Mouse (Mus musculus): ENCODE data around the gene Gm2a.
"Not testable (repeated sequence)": the region's sequence is repeated elsewhere in the genome, so short reads cannot be mapped to it uniquely, and the experiment has no call there.

The Gm2a gene

DNA sequence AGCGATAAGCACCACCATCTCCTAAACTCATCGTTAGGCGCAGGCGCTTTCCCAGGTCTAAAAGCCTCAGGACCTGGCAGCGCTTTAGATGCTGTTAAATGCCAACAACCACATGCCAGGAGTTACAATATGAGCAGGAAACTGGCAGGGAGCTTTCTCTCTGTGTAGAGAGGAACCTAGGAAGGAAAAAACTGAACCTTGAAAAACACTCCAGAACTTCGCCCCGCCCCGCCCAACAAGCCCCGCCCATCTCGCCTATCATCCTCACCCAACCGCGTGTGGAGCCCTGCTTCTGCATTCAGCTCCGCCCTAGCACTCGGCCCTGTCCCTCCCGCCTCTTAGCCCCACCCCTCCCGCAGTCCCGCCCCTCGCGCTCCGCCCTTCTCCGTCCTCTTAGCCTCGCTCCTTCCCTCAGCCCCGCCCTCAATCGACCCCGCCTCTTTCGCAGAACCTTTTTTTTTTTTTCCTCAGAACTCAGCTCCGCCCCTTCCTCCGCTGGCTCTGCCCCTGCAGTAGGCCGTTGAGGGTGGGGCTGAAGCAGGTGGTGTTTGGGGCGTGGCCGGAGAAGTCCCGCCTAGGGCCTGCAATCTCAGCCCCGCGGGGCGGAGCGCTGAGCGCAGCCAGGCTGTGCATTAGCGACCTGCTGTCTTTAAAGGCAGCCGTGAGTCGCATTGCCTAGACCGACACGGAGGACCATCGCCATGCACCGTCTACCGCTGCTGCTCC lies at the start of gene Gm2a:
TSS of gene Gm2a (plus strand) at position 653 of the 726 bp plus-strand sequence.
- peak; percentile 95 to 97 for DNase-seq

DNA sequence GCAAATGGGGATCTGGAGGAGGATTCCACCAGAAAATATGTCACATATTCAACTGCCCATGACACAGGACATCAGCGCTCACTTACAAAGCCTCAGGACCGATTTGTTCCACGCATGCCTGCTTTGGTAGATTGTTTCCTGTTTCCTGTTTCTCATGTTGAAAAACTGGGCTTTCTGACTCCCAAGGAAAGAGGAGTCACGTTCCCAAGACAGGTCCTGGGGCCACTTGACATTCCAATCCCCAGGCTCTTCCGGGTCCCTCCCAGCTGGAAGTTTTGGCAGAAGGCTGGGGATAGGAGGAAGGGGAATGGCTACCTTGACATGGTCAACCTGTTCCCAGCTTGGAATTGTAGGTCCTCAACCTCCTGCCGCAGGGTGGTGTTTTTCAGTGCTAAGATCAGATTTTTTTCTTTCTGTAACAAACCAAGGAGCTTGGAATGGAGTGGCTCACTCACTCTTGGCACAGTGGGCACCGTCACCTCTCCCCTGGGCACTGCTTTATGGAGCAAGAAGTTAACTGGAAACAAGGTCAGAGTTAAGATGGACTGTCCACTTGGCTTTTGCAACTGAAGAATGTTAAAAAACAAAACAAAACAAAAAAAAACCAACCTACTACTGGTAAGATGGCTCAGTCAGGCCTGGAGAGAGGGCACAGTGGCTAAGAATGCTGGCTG lies 46.9 kb upstream of the Gm2a start:
- peak in 1 of 2 experiments; percentile 31 for DNase-seq

DNA sequence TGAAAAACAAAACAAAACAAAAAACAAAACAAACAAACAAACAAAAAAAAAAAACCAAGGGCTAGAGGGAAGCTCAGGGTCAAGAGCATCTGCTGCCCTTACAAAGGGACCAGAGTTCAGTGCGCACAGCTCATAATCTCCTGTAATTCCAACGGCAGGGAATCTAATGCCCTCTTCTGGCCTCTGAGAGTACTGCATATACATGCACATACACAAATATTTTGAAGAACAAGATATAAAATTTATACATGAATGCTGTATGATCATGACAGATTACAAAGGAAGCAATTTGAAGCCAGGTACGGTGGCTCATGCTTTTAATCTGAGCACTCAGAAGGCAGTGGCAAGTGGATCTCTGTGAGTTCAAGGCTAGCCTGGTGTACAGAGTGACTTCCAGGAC lies 40.4 kb upstream of the Gm2a start:
- DNase-seq: no peak

DNA sequence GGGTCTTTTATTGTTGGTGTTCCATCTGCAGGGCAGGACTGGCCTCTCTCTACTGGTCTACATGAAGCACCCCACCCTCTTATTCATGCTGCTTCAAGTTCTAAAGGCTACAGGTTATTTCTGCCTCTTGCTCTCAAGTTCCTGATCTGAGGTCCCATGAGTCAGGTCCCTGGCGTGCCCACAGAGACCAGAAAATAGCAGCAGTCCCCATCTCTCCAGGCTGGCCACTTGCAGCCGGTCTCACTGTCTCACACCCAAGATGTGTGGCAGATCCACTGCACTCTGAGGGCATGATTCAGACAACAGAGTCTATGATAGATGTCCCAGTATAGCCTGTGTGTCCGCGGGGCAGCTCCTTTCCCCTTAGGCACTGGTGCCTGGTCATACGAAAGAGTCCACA lies 37.1 kb upstream of the Gm2a start:
- no peak for DNase-seq

DNA sequence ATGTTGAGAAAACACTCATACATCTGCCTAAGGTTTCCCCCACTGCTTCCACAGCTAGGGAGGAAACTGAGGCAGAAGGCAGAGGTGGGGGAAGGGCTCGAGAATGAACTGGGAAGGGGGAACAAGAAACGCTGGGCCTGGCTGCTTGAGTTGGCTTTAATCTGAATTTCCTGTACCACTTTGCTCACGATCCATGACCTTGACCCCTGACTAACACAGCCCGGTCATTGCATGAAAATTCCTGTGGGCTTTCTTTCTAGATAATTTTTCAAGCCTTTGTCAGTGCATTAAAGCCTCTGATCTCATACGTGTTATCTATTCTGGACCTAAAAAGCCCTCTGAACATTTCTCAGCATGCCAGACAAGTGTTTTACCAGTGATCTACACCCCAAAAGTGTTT lies 35.1 kb upstream of the Gm2a start:
- DNase-seq: no peak

DNA sequence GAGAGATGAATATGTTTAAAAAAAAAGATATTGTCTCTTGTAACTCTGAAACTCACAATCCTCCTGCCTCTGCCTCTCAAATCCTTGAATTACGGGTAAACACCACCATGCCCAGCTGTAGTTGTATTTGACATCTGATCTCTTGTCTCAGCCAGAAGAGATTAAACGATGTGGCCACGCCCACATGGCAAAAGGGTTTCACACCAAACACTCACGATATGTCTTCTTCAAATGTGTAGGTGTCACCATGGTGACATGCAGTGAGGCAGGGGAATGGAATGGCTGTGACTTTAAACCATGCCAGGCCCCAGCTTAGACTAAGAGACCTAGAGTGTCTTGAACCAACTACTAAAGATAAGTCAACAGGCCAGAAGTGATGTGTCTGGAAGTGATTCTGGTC lies 31.0 kb upstream of the Gm2a start:
- no peak for DNase-seq

DNA sequence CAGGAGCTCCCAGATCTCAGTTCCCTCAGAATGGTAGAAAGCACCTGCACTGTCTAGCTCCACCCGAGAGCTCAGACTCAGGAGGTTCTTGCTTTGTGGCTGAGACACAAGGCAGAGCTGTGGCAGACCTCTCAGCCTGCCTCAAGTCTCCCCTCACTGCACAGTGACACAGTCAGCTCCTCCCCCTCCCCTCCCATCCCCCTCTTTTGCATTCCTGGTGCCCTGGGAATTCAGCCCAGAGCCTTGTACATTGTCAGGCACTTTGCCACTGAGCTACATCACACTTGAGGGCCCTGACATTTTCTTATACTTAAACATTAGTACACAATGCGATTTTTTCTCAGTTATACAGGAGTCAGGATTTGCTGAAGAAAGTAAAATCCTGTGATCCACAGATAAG lies 28.9 kb upstream of the Gm2a start:
- DNase-seq: peak in 1 of 2 experiments; percentile 20

DNA sequence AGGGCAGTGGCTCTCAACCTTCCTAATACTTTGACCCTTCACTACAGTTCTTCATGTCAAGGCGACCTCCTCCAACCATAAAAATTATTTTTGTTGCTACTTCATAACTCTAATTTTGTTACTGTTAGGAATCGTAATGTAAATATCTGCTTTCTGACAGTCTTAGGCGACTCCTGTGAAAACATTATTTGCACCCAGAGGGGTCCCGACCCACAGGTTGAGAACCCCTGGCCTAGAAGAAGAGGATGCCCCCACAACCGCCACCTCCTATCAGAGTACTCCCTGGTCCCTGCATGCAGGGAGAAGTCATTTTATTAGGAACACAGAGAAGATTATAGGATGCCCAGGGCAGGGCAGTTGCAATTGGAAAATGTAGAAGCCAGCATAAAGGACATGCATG lies 26.6 kb upstream of the Gm2a start:
- no peak for DNase-seq

DNA sequence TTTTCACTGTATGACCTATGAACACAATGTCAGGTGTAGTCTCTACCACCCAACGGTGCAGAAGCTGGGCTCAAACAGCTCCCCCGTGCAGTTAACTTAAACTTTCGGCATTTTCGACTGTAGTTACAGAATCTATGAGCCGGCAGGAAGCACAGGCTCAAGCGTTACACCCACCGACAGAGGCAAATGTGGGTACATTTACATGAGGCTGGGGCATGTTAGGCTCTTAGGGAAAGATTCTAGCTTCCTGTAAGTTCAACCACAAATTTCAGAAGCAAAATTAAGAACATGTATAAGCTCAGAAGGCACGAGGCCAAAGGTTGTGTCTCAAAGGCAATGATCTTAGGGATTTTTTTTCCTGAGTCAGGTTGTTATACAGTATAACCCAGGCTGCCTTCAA lies 25.4 kb upstream of the Gm2a start:
- no peak for DNase-seq

DNA sequence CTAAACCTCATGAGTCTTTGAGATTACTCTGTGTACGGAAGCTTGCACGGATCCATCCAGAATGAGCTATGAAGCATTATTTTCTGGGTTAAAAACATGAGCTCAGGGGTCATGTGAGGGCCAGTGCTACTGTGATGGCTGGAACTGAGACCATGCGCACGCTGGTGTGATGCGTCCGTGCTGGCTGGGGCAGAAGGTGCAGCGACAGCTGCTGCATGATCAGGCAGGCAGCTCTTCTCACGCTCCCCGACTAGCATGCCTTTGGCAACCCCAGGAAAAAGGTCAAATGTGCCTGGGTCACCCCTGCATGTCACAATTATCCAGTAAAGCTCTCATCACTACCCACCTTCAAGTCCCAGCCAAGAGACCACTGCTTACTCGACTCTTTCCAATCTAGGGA lies 24.7 kb upstream of the Gm2a start:
- no peak for DNase-seq

DNA sequence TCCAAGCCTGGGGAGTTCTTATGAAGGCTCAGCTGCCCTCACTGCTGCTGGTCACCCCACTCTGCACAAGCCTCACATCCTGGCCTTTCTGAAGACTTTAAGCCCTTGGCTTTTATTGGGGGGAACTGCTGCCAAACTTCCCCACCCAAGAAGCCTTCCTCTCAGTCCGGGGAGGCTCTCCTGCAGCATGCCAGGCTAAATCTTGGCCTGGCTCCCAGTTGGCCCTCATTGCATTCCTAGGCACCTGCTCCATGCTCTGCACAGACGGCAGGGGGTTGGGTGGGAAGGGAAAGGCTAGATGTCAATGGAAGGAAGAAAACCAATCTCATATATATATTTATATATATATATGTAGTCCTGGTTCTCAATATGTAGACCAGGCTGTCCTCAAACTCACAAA lies 22.3 kb upstream of the Gm2a start:
- peak in 1 of 2 experiments; percentile 24 for DNase-seq

DNA sequence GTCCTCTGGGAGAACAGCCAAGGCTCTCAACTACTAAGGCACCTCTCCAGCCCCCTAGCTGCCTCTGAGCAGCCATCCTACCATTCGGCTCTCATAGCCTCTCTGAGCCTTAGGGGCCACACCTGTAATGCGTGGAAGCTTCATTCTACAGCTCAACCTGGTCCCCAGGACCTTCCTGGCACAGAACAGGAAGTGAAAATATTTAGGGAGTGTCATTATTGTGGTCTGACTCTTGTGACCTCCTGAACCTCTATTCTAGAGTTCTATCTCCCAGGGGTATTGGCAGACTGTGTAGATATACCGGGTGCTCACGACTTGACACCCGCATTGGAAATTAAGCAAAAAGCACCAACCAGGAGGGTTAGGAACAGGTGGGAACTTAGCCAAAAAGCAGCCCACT lies 21.7 kb upstream of the Gm2a start:
- DNase-seq: no peak

DNA sequence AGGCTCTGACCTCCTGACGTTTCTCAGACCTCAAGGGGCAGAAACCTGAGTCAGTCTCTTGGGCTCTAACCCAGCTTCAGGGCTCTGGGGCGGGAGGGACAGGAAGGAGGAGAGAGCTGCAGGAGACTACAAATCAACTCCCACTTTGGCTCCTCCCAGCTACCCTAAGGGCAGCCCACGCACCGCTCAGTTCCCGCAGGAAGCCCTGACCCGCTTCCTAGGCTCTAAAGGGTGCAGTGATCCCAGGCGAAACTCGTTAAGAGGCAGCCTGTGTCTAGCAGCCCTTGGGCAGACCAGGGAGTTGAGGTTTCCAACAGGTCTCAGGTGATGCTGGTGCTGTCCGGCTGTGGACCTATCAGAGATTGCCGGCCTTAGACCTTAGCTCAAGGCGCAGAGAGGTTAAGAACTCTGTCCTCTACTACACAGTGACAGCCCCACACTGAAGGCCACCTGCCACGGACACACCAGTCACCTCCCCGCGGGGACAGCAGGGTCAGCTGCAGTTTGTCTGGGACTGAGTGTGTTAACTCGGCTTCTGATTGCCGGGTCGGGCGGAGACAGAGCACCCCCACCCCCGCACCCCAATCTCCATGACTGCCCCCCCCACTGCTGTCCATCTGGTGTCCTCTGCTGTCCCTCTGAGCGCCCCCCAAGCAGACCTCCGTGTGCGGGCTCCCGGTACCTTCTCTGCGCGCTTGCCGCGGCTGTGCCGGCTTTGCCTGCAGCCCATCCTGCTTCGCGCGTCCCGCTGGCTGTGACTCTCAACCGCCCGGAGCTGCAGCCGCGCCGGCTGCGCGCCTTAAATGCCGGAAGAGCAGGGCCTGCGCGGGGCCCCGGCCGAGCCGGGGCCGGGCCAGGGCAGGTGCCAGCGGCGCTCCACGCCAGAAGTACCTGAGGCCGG lies 20.3 kb upstream of the Gm2a start, which contains the start of gene Ccdc69:
TSS of gene Ccdc69 (minus strand) at position 801 of the 901 bp plus-strand sequence.
- DNase-seq: peak; percentile 65 to 77

DNA sequence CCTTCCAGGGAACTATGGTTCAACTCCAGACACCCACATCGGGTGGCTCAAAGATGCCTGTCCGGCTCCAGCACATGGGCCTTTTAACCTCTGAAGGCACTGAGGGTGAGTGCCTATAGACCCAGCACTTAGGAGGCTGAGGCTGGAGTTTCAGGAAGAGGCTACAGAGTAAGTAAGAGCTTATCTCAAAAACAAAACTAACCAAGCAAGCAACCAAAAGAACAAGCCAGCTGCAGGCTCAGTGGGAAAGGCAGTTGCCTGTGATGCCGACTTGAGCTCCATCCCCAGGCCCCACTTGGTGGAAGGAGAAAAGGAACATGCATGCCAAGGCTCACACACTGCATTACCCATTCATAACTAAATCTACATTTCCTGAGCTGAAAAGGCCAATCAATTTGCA lies 19.4 kb upstream of the Gm2a start:
- no peak for DNase-seq

DNA sequence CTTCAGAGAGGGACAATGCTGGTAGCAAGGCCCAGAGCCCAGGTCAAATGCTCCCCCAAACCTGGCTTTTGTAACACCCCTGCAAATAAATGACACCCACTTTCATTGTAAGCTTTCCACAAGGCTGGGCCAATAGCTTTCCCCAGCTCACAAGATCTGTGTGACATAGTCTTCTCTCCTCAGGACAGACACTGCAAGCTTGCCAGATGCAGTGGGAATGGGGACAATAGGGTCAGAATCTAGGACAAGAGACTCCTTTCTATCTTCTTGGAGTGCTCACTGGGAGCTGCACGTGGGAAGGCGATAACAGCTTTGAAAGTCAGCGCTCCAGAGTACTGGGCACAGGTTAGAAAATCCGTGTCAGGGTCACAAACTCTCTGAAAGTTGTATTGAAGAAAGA lies 18.7 kb upstream of the Gm2a start:
- no peak for DNase-seq

DNA sequence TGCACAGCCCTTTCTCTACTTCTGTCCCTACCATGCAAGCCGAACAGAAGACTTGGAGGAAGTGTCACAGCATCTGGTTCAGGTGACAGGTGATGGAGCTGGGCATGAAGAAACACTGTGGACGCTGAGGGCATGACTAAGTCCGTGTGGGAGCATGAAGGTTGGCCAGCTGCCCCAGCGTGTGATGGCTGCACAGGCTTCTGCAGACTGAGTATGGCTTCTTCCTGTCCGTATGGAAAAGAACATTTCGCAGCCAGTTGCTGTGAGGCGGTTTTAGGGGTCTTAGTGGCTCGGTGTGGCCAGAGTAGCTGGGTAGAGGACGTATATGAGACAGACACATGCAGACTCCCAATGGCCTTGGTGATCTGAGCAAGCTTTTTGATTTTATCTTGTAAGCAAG lies 16.7 kb upstream of the Gm2a start:
- DNase-seq: no peak

DNA sequence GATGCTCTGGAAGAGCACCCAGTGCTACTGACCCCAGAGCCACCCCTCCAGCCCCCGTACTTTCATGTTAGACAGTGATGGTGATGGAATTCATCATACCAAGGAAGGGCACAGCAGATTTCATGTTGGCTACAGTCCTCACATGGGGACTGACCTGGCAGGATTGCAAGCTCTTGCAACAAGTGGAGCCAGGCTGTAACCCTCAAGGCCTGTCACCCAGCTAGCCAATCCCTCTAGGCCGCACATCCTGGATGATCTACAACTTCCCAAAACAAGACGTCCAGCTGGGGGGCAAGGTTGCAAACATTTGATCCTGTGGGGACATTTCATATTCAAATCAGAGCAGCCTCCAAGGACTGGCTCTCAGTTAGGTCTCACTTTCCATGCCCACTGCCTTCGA lies 13.3 kb upstream of the Gm2a start:
- peak; percentile 36 to 48 for DNase-seq

DNA sequence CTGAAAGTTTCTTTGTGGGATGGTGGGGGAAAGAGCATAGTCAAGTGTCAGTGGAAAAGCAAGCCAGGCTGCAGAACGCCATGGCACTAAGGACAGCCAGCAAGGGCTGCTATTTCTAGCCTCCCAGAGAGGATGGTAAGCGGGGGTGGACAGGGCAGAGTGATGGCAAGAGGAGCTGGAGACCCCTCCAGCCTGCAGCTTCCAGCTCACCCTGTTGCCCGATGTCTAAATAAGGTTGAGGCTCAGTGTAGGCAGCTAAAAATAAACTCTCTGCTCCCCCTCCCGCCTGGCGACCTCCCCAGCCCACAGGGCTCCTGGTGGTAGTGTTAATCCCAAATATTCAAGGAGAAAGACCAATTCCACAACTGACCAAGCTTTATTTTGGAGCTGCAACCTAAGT lies 12.5 kb upstream of the Gm2a start:
- no peak for DNase-seq

DNA sequence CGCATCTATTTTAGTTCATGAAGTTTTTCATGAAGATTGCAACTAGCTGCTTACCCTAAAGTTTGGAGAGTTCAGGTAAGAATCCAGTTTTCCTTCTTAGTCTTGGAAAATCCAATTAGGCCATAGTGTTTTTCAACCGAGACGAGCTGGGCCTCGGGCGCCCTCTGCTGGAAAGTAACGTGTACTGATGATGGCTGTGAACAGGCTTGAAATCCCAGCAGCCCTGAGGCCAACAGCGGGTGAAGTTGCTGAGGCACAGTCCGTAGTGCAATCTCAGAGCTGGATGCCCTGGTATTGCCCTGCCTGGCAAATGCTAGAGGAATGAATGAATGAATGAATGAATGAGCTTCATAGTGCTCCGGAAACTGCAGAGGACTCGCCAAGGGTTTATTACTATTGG lies 10.9 kb upstream of the Gm2a start:
- DNase-seq: peak; percentile 83 to 85

DNA sequence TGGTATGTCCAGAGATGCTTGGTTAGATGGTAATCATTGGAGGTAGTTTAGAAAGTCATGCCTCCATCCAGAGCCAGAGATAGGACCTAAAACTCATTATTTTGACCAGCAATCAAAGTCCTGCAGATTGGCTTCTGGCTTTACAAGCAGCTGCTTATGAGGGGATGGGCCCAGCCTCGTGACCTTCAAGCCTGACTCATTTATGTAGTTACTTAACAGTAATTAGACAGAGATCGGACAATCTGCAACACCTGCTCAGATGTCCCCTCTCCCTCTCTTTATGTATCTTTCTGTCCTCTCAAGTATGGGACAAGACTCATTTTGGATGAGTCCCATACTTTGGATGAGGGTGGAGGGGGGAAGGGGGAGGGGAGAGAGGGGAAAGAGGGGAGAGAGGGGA lies 8.0 kb upstream of the Gm2a start:
- DNase-seq: no peak

DNA sequence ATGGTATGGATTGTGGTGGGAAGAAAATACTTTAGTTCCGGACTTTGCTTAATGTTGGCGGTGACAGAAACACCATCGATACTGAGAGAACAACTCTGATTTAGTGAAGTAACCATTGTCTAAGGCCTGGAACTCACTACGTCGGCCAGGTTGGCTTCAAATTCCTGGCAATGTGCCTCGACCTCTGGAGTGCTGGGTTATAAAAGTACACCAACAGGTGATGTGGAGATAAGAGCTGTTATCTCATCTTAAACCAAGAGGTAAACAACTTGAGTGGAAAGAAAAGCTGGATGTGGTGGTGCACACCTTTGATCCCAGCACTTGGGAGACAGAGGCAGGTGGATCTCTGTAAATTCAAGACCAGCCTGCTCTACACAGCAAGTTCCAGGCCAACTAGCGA lies 4.8 kb upstream of the Gm2a start:
- no peak for DNase-seq

DNA sequence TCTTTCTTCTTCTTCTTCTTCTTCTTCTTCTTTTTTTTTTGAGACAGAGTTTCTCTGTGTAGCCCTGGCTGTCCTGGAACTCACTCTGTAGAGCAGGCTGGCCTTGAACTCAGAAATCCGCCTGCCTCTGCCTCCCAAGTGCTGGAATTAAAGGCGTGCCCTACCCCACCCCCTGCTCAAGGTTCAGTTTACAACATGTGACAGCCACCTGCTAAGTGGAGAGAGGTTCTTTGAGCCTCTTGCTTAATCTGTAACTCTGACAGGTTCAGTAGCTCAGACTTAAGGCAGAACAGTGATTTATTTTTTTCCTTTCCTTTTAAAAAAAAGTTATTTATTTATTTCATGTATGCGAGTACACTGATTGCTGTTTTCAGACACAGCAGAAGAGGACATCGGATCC lies 1.6 kb upstream of the Gm2a start:
- not testable (repeated sequence) for DNase-seq

DNA sequence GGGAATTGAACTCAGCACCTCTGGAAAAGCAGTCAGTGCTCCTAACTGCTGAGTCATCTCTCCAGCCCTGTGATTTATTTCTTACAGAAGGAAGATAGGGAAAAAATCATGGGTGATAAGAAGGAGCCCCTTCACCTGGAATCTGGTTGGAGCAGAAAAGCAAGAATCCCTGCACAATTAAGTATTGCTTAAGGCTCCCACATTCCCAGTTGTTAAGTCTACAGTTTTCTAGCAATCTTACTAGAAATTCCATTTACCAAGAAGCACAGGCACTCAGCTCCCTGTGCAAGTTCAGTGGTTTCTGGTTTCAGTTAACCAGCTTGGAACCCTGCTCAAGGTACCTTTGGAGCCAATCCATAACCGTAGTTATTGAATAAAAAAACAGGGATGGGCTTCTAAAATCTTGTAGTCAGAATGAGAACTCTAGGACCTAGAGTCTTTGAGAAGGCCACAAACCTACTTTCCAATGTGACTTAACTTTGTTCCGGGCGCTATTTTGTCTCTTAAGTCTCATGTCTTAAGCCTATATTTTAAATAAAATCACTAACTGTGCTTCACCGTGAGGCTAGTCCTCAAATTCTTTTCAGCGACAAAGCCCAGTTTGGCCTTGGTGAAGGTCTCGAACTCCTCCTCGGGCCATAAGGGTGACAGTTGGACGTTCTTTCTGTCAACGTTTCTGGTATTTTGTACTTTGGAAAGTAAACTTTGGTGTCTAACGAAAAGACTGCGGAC lies 1.0 kb upstream of the Gm2a start:
- DNase-seq: no peak
